Mouse (Mus musculus) lung, adult 18-20 months (tissue): ENCODE results near the gene Aamdc.

ENCODE experiments used
- DNase-seq, 2 experiments: peaks; one replicate each; pipeline ENCODE4 v3.0.0; 2022; ENCODE audit warnings: mixed read lengths in 2 of 2

Aamdc gene

GRCm38 (mm10) chr7:97579067-97579975 is at the start of gene Aamdc, which contains the start of gene Rsf1:
Gene Aamdc, minus strand, starts transcription at chr7:97579497.
Gene Rsf1, plus strand, starts transcription at chr7:97579889.
- DNase-seq: peak; percentile 97

GRCm38 (mm10) chr7:97623402-97623801 is 44.1 kb upstream of the Aamdc start:
- DNase-seq: no peak

- no peak for DNase-seq
Observed at GRCm38 (mm10) chr7:97622676-97623075, 43.4 kb upstream of the Aamdc start.

GRCm38 (mm10) chr7:97621346-97621745 is 42.0 kb upstream of the Aamdc start:
- no peak for DNase-seq

GRCm38 (mm10) chr7:97598548-97598947 is 19.3 kb upstream of the Aamdc start:
- DNase-seq: no peak

GRCm38 (mm10) chr7:97593535-97593934 is 14.2 kb upstream of the Aamdc start:
- DNase-seq: no peak

- no peak for DNase-seq
Observed at GRCm38 (mm10) chr7:97592396-97592795, 13.1 kb upstream of the Aamdc start.

GRCm38 (mm10) chr7:97591336-97591735 is 12.0 kb upstream of the Aamdc start:
- DNase-seq: no peak

GRCm38 (mm10) chr7:97590488-97590887 is 11.2 kb upstream of the Aamdc start:
- no peak for DNase-seq

- no peak for DNase-seq
Observed at GRCm38 (mm10) chr7:97588506-97588905, 9.2 kb upstream of the Aamdc start.

GRCm38 (mm10) chr7:97580843-97581214 is 1.5 kb upstream of the Aamdc start:
- peak; percentile 88 to 89 for DNase-seq

- DNase-seq: peak; percentile 32 to 40
Observed at GRCm38 (mm10) chr7:97579976-97580842, 912 bp upstream of the Aamdc start.

GRCm38 (mm10) chr7:97578361-97579066 is 783 bp downstream of the Aamdc start:
- DNase-seq: peak; percentile 18 to 29

- peak in 1 of 2 experiments; percentile 15 for DNase-seq
Observed at GRCm38 (mm10) chr7:97570389-97570788, 8.9 kb downstream of the Aamdc start.

- no peak for DNase-seq
Observed at GRCm38 (mm10) chr7:97569372-97569771, 9.9 kb downstream of the Aamdc start.

- DNase-seq: no peak
Observed at GRCm38 (mm10) chr7:97563576-97563975, 15.7 kb downstream of the Aamdc start.

- no peak for DNase-seq
Observed at GRCm38 (mm10) chr7:97550673-97551072, 28.6 kb downstream of the Aamdc start.

GRCm38 (mm10) chr7:97549301-97549700 is 30.0 kb downstream of the Aamdc start:
- DNase-seq: no peak

GRCm38 (mm10) chr7:97546462-97546861 is 32.8 kb downstream of the Aamdc start:
- no peak for DNase-seq

- no peak for DNase-seq
Observed at GRCm38 (mm10) chr7:97536571-97536970, 42.7 kb downstream of the Aamdc start.

- no peak for DNase-seq
Observed at GRCm38 (mm10) chr7:97535531-97535930, 43.8 kb downstream of the Aamdc start.

GRCm38 (mm10) chr7:97519935-97520334 is 59.4 kb downstream of the Aamdc start:
- no peak for DNase-seq

GRCm38 (mm10) chr7:97514786-97515185 is 64.5 kb downstream of the Aamdc start:
- DNase-seq: peak; percentile 60 to 69
